In genomic region chr2:181307144-181307804, GRCm38 (mm10) we compare ENCODE assay signal across 9 mouse cellular contexts. TPM values are rescaled to one million over a fixed set of nuclear protein-coding genes. Genes with fewer than 3 reads are reported as not detected.
DNase-seq lines count a peak whose midpoint lies in the region; TF ChIP-seq lines count a peak whose summit lies in the region.
"Had no signal": no experiment of that assay in that cellular context is flagged by ENCODE, and none has a peak within 500 bp of the region (broad histone marks: within the 10 kb centered on the region; RNA-seq: fewer than 3 reads in every experiment).

No protein-coding gene starts in this region.

- H3K9me3 ChIP-seq in ES-E14 (ENCODE audit: control insufficient read depth, insufficient read depth, low read depth, low read length) = no peaks in the 10 kb centered on the region

- peaks cover 0 to 10% of the 10 kb centered on the region in 2 experiments; a peak in 2 of 4 replicates for H3K4me1 ChIP-seq in ES-E14 (ENCODE audit: control insufficient read depth in 2 of 2, insufficient read depth in 2 of 2, low read length in 2 of 2, poor library complexity in 1 of 2)

- H3K4me3 ChIP-seq in ES-E14 (ENCODE audit: insufficient read depth in 1 of 2, low read depth in 1 of 2, low read length in 2 of 2, poor library complexity in 1 of 2, severe bottlenecking in 1 of 2) = peak overlapping the region; percentile 17 to 45; a peak in 3 of 4 replicates
- H3K4me3 ChIP-seq: erythroblast, embryonic 14.5 days had no signal

- H3K36me3 ChIP-seq in ES-E14 (ENCODE audit: control insufficient read depth, insufficient read depth, low read length, poor library complexity, severe bottlenecking) = no peaks in the 10 kb centered on the region

- H3K27ac ChIP-seq in ES-E14 (ENCODE audit: insufficient read depth, low read depth, low read length, poor library complexity, severe bottlenecking) = no peak overlapping the region

- DNase-seq in CD4-positive helper T cell, adult 2 months (ENCODE audit: low read depth, low spot score) = peak; percentile 61
- DNase-seq in ES-E14 (ENCODE audit: low read depth, low spot score) = peak; percentile 62
- peak; percentile 58 for DNase-seq in embryo, embryonic 10 days (ENCODE audit: low spot score)
- peak; percentile 48 to 57 for DNase-seq in heart, postnatal 10 days
- DNase-seq in kidney, postnatal 4 days = peak; percentile 71 to 77
- DNase-seq in lung, postnatal 36 days = peak; percentile 78
- DNase-seq in right cerebral cortex, adult 2 months (ENCODE audit: low spot score in 2 of 2) = peak; percentile 74 to 77
- no peak for DNase-seq in yolk sac, embryonic 10.5 days (ENCODE audit: low spot score)

- H3K9ac ChIP-seq in ES-E14 (ENCODE audit: insufficient read depth, low read depth, low read length, poor library complexity, severe bottlenecking) = no peak overlapping the region; the same call in 1 of the 2 replicates

- intact Hi-C loops in heart, postnatal 10 days (cut with DNase I) = loop anchor here (1.0 kb wide), 1 partner anchor 123 kb away; no protein-coding TSS in a partner anchor

- in situ Hi-C loops in ES-E14 (cut with MboI; ENCODE audit: low sequenced_read_pairs in 2 of 2, unreplicated experiment in 2 of 2) = no loop called here

TF ChIP-seq in ES-E14, 5 proteins besides CTCF, POLR2A, EP300 and RAD21:
- TF ChIP-seq CHD2 (IDR thresholded peaks at IDR 0.05; ENCODE audit: low read depth, low read length) (0 out of 2 replicates have a peak, but pooled peaks have one; percentile 5), ZC3H11A (IDR thresholded peaks at IDR 0.05; ENCODE audit: borderline replicate concordance, low read depth, low read length) (no peak), ZNF384 (IDR thresholded peaks at IDR 0.05; ENCODE audit: low read depth, low read length) (no peak), MAFK (IDR thresholded peaks at IDR 0.05; ENCODE audit: insufficient read depth, low read depth, low read length) (no peak), HCFC1 (IDR thresholded peaks at IDR 0.05; ENCODE audit: borderline replicate concordance, insufficient read depth, low read length) (peak; percentile 46; the same call in 1 of the 2 replicates)
TF ChIP-seq in ES-E14: peak in this region for 2.

RNA-seq across cellular contexts. Expression of gene Stmn3, which starts 7.0 kb away (rescaled TPM):
- 7.9 and 8.6 TPM in 2 replicates for total RNA-seq in ES-E14 (2012; rRNA removed)
- under 1 TPM in 1 of 2 experiments, not detected in 1; 0.37 TPM for total RNA-seq in heart, postnatal 10 days (2021)

RNA-seq across cellular contexts. Expression of gene Rtel1, which starts 12.3 kb away (rescaled TPM):
- 133 and 209 TPM in 2 replicates for total RNA-seq in ES-E14 (2012; rRNA removed)
- 10 to 100 TPM; 24.8 to 27.7 TPM for total RNA-seq in heart, postnatal 10 days (2021)

RNA-seq across cellular contexts. Expression of gene Gmeb2, which starts 19.4 kb away (rescaled TPM):
- 15.2 and 16.4 TPM in 2 replicates for total RNA-seq in ES-E14 (2012; rRNA removed)
- 10 to 100 TPM; 12.3 to 15.3 TPM for total RNA-seq in heart, postnatal 10 days (2021)

RNA-seq across cellular contexts. Expression of gene Zgpat, which starts 57.5 kb away (rescaled TPM):
- total RNA-seq in ES-E14 (2012; rRNA removed) = 43.5 and 61.3 TPM in 2 replicates
- 10 to 100 TPM; 19.6 to 19.7 TPM for total RNA-seq in heart, postnatal 10 days (2021)

RNA-seq across cellular contexts. Expression of gene Arfrp1, which starts 57.9 kb away (rescaled TPM):
- 32.8 and 36.3 TPM in 2 replicates for total RNA-seq in ES-E14 (2012; rRNA removed)
- total RNA-seq in heart, postnatal 10 days (2021) = 10 to 100 TPM; 38.3 to 40.4 TPM
